Mouse (Mus musculus): ENCODE data around the gene Helz.

The Helz gene

GRCm38 (mm10) chr11:107728073-107728863 lies 180.5 kb downstream of the Helz start:
- no peak for DNase-seq

DNA sequence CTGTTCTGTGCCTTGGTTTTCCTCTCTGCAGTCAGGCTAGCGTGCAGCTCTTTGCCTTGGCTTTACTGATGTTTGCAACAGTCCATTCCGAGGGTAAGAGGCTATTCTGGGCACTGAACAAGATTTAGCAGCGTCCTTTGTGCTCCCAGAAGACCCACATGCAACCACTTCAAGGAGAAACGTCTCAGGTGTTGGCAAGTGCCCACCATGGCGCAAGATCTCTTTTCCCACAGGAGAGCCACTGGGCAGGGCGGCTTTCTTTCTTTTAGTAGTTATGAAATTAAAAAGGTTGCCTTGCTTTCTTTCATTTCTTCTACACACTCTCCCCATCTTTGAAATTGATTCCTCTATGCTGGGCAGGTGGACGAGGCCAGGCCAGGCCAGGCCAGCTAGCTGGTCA lies 181.4 kb downstream of the Helz start:
- DNase-seq = no peak

- DNase-seq = peak; percentile 17 to 20
Observed at GRCm38 (mm10) chr11:107730940-107731339, 183.2 kb downstream of the Helz start.

DNA sequence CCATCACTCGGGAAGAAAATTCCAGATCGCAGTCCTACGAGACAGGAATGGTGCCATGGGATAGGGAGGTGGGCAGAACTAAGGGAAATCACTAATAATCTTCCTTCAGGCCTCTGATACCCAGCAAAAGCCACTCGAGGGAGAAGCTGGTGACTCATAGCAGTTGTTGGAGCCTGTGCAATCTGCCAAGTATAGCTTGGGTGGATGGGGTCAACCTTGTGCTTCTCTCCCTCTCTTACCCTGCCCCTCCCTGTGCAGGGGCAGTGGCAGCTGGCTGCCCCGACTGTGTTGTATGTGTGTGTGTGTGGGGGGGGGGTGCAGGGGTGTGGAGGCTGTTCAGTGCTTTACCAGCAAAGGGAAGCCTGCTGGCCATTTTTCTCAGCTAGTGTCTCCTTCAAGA lies 183.8 kb downstream of the Helz start:
- no peak for DNase-seq

- peak; percentile 57 to 59 for DNase-seq
Observed at GRCm38 (mm10) chr11:107734133-107734532, 186.4 kb downstream of the Helz start.

- DNase-seq = no peak
Observed at GRCm38 (mm10) chr11:107737886-107738285, 190.2 kb downstream of the Helz start.

GRCm38 (mm10) chr11:107738418-107739099 lies 190.8 kb downstream of the Helz start:
- DNase-seq = no peak

- DNase-seq = peak; percentile 8 to 14
Observed at GRCm38 (mm10) chr11:107743100-107743499, 195.4 kb downstream of the Helz start.
